Mouse (Mus musculus): ENCODE measurements around the gene Ints1.

DNA sequence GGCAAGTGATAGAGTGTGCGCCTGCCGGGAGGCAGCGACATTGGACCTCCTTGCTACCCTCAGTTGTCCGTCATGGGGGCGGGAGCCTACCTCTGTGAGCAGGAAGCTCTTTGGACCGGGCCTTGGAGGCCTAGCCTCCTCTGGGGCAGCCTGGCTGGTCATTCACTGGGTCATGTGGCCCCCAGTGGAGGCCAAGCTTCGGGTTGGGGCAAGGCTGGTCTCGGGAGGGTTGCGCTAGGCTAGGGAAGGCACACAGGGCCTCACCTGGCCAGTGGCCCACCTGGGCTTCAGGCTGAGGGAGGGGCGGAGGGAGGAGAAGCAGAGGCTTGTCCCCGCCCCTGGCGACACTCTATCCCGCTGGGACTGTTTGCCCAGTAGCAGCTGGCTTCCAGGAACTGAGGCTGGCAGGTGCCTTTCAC, 38.5 kb upstream of the Ints1 start:
- TF ChIP-seq POLR2A (IDR thresholded peaks at IDR 0.05; ENCODE audit: insufficient read length, low read depth) (no peak), MAX (IDR thresholded peaks at IDR 0.05; ENCODE audit: low read depth) (no peak)
